Mouse (Mus musculus): ENCODE measurements around the gene Rassf3.

Rassf3 gene

GRCm38 (mm10) chr10:121403104-121403503, 73.0 kb downstream of the Rassf3 start:
- no peak for DNase-seq (ENCODE audit: low spot score)

- DNase-seq (ENCODE audit: low spot score) = no peak
These were observed 75.1 kb downstream of the Rassf3 start for GRCm38 (mm10) chr10:121401005-121401404.

DNA sequence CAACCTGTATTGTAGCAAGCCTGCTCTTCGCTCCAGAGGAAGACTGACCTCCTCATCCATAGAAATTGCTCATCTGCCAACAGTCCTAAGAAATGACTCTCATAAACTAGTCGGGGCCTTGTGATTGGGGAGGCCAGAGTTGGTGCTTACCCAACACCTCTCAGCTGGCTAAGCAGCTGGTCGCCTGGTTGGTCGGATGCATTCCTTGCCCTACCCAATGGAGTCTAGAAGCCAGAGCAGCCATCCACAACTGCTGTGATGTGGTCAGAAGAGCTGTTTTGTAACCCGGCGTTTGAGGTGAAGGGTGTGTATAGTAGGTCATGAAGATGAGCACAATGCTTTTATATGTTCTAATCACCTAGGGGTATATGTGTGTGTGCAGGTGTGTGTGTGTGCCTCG, 77.5 kb downstream of the Rassf3 start:
- DNase-seq (ENCODE audit: low spot score) = no peak

DNA sequence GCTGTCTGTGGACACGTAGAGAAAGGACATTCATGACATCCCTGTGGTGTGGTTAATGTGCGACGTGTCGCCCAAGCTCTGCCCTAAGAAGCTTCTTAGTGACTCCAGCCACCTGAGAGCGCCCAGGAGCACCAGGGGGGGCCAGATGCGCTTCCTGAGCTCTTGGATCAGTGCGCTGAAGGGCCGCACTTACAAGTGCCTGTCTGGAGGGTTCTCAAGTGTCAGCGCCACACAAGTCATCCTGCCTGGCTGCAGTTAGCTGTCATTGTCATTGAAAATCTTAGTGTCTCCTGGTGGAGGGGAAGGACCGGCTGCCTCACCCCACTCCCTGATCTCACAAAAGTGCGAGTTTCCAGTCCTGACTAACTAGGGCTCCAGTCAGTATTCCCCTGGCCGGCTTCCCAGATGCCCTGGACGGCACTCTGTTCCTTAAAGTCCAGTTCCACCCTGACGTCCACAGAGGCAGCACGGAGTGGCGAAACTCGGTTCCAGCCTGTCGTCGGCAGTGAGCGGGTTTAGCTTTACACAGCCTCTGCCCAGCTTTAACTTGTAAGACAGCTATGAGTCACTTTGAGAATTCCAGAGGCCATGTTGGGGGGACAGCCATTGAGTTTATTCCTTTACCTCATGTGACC, 80.5 kb downstream of the Rassf3 start:
- DNase-seq (ENCODE audit: low spot score) = no peak

DNA sequence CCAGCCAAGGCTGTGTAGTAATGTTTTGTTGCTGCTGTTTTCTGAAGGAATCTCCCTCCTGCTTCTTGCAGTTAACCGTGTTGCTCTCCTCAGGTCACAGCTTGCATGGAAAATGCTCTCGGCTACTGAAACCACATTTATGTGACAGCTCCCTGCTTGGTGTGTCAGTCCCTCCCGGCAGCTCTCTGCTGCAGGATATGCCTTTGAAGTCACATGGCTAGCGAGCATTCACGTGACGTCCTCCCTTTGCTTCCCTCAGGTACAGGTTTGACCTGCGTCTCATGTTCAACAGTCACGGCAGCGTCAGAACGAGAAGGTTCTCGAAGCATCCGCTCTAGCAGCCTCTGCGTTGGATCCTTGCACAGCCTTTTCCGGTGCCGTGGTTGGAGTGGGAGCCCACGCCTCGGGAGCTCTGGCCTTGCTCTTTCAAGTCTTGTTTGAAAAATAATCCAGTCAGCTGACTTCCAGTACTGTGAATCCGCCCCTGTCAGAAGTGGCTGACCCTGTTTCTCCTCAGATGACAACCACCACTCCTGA, 81.3 kb downstream of the Rassf3 start:
- DNase-seq (ENCODE audit: low spot score) = no peak

DNA sequence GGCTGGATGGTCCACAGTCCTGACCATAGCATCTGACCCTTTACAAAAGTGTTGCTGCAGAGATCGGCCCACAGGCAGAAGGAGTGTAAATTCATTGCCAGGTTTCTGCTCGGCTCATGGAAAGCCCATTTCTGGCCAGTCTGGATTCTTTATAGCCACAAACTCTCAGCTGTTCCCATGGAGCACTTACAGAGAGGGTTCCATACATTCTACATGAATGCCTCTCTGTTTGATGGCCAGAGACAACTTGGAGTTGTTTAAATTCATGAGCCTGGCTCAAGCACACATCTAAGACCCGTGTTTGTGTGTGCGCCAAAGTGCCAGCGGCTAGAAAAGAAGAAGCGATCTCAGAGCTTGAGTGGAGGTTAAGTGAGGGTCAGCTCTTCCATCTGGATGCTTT, 81.9 kb downstream of the Rassf3 start:
- DNase-seq (ENCODE audit: low spot score) = no peak

GRCm38 (mm10) chr10:121391901-121392300, 84.2 kb downstream of the Rassf3 start:
- DNase-seq (ENCODE audit: low spot score) = no peak

GRCm38 (mm10) chr10:121390602-121391001, 85.5 kb downstream of the Rassf3 start:
- no peak for DNase-seq (ENCODE audit: low spot score)

DNA sequence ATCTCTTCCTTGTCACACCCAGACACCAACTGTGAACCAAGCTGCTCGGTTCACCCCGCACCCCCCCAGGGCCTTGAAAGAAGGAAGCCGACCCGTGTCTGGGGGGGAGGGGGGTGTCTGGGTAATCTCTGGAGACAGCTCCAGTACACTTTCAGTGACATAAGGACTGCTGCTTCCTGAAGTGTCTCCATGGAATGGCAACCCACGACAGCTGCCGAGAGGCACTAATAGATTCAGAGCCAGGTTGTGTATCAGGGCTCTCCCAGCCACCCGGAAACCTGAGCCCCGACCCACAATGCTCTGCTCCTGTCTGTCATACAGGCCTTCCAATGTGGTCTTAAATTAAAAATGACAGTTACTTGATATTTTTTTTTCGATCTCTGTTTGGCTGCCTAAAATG, 89.8 kb downstream of the Rassf3 start:
- DNase-seq (ENCODE audit: low spot score) = no peak

- DNase-seq (ENCODE audit: low spot score) = no peak
These were observed 90.5 kb downstream of the Rassf3 start for GRCm38 (mm10) chr10:121385695-121386094.

DNA sequence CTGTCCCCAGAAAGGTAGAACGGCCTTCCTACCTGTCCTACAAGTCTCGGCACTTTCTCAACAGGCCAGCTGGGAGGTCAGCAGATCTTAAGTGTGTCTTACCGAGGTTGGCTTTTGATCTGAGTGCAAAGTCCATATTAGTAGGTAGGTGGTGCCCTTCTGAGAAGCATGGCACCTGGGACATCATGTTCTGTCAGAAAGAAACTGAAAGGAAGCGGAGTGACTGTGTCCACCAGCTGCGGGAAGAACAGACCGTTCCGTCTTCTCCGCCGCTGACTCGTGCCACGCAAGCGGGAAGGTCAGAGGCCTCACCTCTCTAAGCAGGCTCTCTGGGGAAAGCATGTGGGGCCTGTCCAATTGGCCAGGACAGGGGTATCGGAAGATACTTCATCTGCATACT, 91.4 kb downstream of the Rassf3 start:
- no peak for DNase-seq (ENCODE audit: low spot score)

- DNase-seq (ENCODE audit: low spot score) = no peak
These were observed 94.9 kb downstream of the Rassf3 start for GRCm38 (mm10) chr10:121381280-121381679.

DNA sequence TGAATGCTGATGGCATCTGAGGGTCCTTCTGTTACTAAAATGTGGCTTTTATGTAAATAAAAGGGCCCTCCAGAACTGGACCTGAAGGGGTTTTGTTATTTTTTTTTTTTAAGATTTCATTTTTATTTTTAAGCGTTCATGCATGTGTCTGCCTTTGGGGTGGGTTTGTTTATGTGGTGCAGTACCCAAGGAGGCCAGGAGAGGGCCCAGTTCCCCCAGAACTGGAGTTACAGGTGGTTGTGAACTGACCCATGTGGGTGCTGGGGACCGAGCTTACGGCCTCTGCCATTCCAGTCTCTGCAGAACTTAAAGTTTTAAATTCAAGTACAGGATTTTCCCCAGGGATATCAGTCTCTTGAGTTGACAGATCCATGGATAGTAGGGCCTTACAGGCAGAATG, 96.8 kb downstream of the Rassf3 start:
- no peak for DNase-seq (ENCODE audit: low spot score)

DNA sequence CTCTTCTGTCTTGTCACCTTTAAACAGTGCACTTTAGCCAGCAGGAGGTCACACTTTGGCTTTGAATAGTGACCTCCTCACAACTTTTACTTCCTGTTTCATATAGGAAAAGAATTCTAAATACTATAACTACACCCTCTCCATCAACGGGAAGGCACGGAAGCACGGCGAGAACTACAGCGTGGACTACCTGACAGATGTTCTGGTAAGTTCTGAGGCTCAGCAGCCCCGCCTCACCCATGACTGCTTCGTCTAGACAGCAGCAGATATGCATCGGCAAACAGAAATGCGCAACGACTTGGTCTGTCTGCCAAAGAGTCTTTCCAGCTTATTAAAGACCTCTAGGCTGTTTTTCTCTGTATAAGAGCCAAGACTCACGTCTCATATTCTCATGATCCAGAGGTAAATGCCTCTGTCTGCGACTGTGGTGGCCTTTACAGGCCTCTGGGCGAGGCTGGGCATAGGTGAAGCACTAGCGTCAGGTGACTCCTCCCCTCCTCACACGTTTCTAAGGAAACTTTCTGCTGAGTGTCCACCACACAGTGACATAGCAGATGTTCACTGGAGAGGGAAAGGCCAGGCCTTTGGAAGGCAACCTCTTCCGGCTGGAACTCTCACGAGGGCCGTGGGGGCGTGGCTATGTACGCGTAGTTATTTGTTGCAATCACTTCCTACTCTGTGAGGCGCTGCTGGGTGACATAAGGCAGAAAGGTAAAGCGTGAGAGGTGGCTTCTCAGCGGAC, 99.4 kb downstream of the Rassf3 start:
- no peak for DNase-seq (ENCODE audit: low spot score)

DNA sequence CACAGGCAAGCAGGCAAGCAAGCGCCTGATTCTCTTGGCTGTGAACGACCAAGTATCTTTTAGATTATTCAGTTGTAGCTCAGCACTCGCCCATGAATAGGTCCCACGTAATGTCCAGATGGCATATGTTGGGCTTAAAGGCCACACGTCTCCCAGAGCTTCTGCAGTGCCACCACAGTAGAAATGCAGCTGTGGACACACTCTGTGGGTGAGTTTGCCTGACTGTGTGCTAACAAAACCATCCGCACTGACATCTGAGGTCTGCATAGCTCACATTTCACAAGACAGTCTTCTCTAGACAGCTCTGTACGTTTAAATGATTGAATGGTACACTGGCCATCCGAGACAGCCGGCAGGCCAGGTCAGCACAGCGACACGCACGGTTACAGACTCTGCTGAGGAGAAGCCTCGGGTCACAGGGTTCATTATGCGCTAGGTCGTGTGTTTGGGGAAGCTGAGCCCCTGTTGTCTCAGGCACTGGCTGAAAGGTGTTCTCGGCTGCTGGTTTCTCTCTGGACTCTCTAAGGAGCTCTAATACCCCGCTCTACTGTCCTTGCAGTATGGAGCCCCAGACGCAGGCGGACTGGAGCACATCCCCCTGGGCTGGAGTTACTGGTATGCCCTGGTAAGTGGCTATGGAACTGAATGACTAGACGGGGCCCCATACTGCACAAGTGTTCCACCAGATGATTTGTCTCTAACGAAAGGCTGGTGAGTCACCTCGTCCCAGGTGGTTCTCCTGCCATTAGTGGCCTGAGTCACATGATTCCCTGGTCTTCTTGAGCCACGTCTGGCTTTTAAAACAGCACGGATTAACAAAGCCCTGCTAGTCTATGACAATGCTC, 100.3 kb downstream of the Rassf3 start:
- no peak for DNase-seq (ENCODE audit: low spot score)

DNA sequence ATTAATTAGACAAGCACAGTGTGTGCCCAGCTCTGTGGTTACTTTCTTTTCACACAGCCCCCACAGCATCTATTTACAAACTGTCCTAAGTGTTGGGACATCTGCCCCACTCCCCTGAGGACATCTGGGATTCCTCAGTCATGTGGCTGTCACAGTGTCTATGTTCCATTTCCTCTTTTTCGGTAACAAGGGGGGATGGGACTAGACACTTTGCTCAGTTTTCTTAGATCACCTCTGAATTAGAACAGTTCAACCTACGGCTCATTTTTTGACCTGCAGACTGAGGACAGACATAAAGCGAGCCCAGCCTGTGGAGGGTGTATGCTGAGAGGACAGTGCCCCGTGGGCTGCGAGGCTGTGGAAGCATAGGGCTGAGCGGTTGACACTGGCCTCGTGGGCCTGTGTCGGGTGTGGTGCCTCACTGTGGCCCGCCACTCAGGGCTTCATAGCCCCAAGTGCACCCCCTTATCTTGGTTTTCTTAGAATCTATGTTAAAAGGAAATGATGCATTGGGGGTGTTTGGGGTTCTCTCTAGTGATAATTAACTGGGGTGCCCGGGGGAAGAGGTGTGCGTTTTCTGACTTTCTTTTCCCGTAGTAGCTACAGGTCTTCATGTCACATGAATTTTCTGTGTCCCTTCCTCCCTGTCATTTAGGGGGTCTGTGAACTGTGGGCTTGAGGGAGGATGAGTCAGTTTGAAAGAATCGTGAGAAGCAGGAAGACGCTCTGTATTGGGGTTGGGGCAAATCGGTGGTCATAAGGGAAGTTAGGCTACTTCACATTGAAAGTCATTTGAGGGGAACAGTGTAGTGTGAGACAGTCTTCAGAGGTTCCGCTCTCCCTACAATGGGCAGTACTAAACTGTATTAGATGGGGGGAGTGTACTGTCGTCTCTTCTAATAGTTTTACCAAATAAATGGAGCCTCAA, 101.2 kb downstream of the Rassf3 start:
- DNase-seq (ENCODE audit: low spot score) = peak; percentile 68

GRCm38 (mm10) chr10:121374013-121374412, 102.1 kb downstream of the Rassf3 start:
- DNase-seq (ENCODE audit: low spot score) = no peak

GRCm38 (mm10) chr10:121370777-121371176, 105.4 kb downstream of the Rassf3 start:
- no peak for DNase-seq (ENCODE audit: low spot score)

- DNase-seq (ENCODE audit: low spot score) = no peak
These were observed 107.2 kb downstream of the Rassf3 start for GRCm38 (mm10) chr10:121368783-121369465.

- no peak for DNase-seq (ENCODE audit: low spot score)
These were observed 108.4 kb downstream of the Rassf3 start for GRCm38 (mm10) chr10:121367780-121368179.

- no peak for DNase-seq (ENCODE audit: low spot score)
These were observed 108.9 kb downstream of the Rassf3 start for GRCm38 (mm10) chr10:121367271-121367670.

All from c-Kit-positive CD71-positive TER-119-positive erythroid progenitor cells, embryonic 14.5 days (primary cell).